Mouse (Mus musculus) forebrain, embryonic 12.5 days (tissue): ENCODE results near the gene Wdr35. TPM values are rescaled to one million over a fixed set of nuclear protein-coding genes. Genes with fewer than 3 reads are reported as not detected.
"Not testable (repeated sequence)": the region's sequence is repeated elsewhere in the genome, so short reads cannot be mapped to it uniquely, and the experiment has no call there.

Experiments
- ATAC-seq: fragments of 200-750 bp; cut with Nextera tagmentation; 2 replicates; pipeline ENCODE4 v1.8.0; 2017; ENCODE audit warnings: moderate TSS enrichment; ENCODE audit not compliant: low FRiP score
- H3K27ac ChIP-seq: fragments of 300-500 bp; sonication (generic); 2 replicates; pipeline ENCODE4 v1.5.1; 2016; ENCODE audit warnings: mild to moderate bottlenecking
- H3K27me3 ChIP-seq: fragments of 300-500 bp; sonication (generic); 2 replicates; pipeline ENCODE4 v1.6.1; 2016; ENCODE audit warnings: mild to moderate bottlenecking
- H3K36me3 ChIP-seq: fragments of 300-500 bp; sonication (generic); replicated peaks from 2 replicates; pipeline ENCODE4 v1.6.1; 2016; ENCODE audit warnings: mild to moderate bottlenecking
- H3K4me1 ChIP-seq: fragments of 300-500 bp; sonication (generic); 2 replicates; pipeline ENCODE4 v1.6.1; 2016
- H3K4me2 ChIP-seq: fragments of 300-500 bp; sonication (generic); 2 replicates; pipeline ENCODE4 v1.6.1; 2016; ENCODE audit warnings: mild to moderate bottlenecking, moderate library complexity
- H3K4me3 ChIP-seq: fragments of 300-500 bp; sonication (generic); replicated peaks from 2 replicates; pipeline ENCODE4 v1.5.1; 2016; ENCODE audit warnings: mild to moderate bottlenecking
- H3K9ac ChIP-seq: fragments of 300-500 bp; sonication (generic); 2 replicates; pipeline ENCODE4 v1.6.1; 2016; ENCODE audit warnings: mild to moderate bottlenecking
- H3K9me3 ChIP-seq: fragments of 300-500 bp; sonication (generic); 2 replicates; pipeline ENCODE4 v1.6.1; 2016
- WGBS: fragments of 180-500 bp; shearing (Covaris S2); methylation state at CpG from one replicate; pipeline ENCODE4 v1.1.7; 2016; 5-methylcytosine and 5-hydroxymethylcytosine counted together
- polyA plus RNA-seq: library from polyadenylated mRNA; unstranded; fragments of >200 nt; fragmentation: Nextera tagmentation; extraction: Ambion mirVana; gene quantifications from 2 replicates; pipeline ENCODE4 v1.2.1, GENCODE M21; 2016

The Wdr35 gene
- 27.8 and 28.4 TPM in 2 replicates for polyA plus RNA-seq

GRCm38 (mm10) chr12:8973820-8974465, at the start of gene Wdr35:
Gene Wdr35, plus strand, starts transcription at chr12:8973892.
- Histone ChIP-seq H3K36me3 (peaks cover 6% of the 10 kb centered on the region), H3K4me2 (peak within 1 kb of the TSS; percentile 80), H3K27me3 (no peaks in the 10 kb centered on the region), H3K27ac (peak within 1 kb of the TSS; percentile 68), H3K4me1 (peaks cover 13% of the 10 kb centered on the region), H3K9ac (peak within 1 kb of the TSS; percentile 65), H3K4me3 (peak within 1 kb of the TSS; percentile 74), H3K9me3 (no peaks in the 10 kb centered on the region)
- under 1% methylated on average over 45 of the region's 45 CpGs for WGBS
- peak; percentile 98 for ATAC-seq

GRCm38 (mm10) chr12:8927652-8928051, 46.0 kb upstream of the Wdr35 start:
- H3K4me1 ChIP-seq: peaks cover 25% of the 10 kb centered on the region
- H3K9me3 ChIP-seq: no peaks in the 10 kb centered on the region
- no peaks in the 10 kb centered on the region for H3K27me3 ChIP-seq
- no peak overlapping the region for H3K9ac ChIP-seq
- 90% methylated on average over 3 of the region's 3 CpGs for WGBS
- H3K4me2 ChIP-seq: no peak overlapping the region
- peaks cover 19% of the 10 kb centered on the region for H3K36me3 ChIP-seq
- no peak overlapping the region for H3K27ac ChIP-seq
- H3K4me3 ChIP-seq: no peak overlapping the region
- no peak for ATAC-seq

GRCm38 (mm10) chr12:8928766-8929165, 44.9 kb upstream of the Wdr35 start:
- Histone ChIP-seq H3K9ac (no peak overlapping the region), H3K36me3 (peaks cover 23% of the 10 kb centered on the region), H3K27me3 (no peaks in the 10 kb centered on the region), H3K4me1 (peaks cover 15% of the 10 kb centered on the region), H3K27ac (no peak overlapping the region), H3K4me3 (no peak overlapping the region), H3K9me3 (no peaks in the 10 kb centered on the region), H3K4me2 (no peak overlapping the region)
- WGBS: 87% methylated on average over 4 of the region's 4 CpGs
- ATAC-seq: no peak

GRCm38 (mm10) chr12:8931083-8931482, 42.6 kb upstream of the Wdr35 start:
- Histone ChIP-seq H3K4me1 (peaks cover 5% of the 10 kb centered on the region; the same call in 1 of the 2 replicates), H3K36me3 (peaks cover 27% of the 10 kb centered on the region), H3K4me2 (no peak overlapping the region), H3K9ac (no peak overlapping the region), H3K9me3 (no peaks in the 10 kb centered on the region), H3K27me3 (no peaks in the 10 kb centered on the region), H3K4me3 (no peak overlapping the region), H3K27ac (no peak overlapping the region)
- 89% methylated on average over 4 of the region's 4 CpGs for WGBS
- no peak for ATAC-seq

GRCm38 (mm10) chr12:8935349-8935748, 38.3 kb upstream of the Wdr35 start:
- Histone ChIP-seq H3K9ac (no peak overlapping the region), H3K4me3 (no peak overlapping the region), H3K9me3 (no peaks in the 10 kb centered on the region), H3K27me3 (no peaks in the 10 kb centered on the region), H3K4me2 (no peak overlapping the region), H3K4me1 (no peaks in the 10 kb centered on the region), H3K36me3 (peaks cover 59% of the 10 kb centered on the region), H3K27ac (no peak overlapping the region)
- WGBS: 88% methylated on average over 5 of the region's 5 CpGs
- no peak for ATAC-seq

- peaks cover 59% of the 10 kb centered on the region for H3K36me3 ChIP-seq
- not testable (repeated sequence) for H3K4me3 ChIP-seq, H3K9ac ChIP-seq, H3K27ac ChIP-seq, H3K4me1 ChIP-seq, H3K27me3 ChIP-seq, H3K9me3 ChIP-seq, H3K4me2 ChIP-seq, ATAC-seq
- 79% methylated on average over 4 of the region's 4 CpGs for WGBS
These were observed 37.5 kb upstream of the Wdr35 start for GRCm38 (mm10) chr12:8936210-8936609.

GRCm38 (mm10) chr12:8939490-8939889, 34.2 kb upstream of the Wdr35 start:
- Histone ChIP-seq H3K4me2 (no peak overlapping the region), H3K27ac (no peak overlapping the region), H3K36me3 (peaks cover 51% of the 10 kb centered on the region), H3K4me1 (no peaks in the 10 kb centered on the region), H3K9ac (no peak overlapping the region), H3K4me3 (no peak overlapping the region), H3K27me3 (no peaks in the 10 kb centered on the region), H3K9me3 (no peaks in the 10 kb centered on the region)
- ATAC-seq: no peak
- WGBS: 93% methylated on average over 4 of the region's 4 CpGs

- Histone ChIP-seq H3K27me3 (no peaks in the 10 kb centered on the region), H3K4me2 (no peak overlapping the region), H3K4me3 (no peak overlapping the region), H3K9me3 (no peaks in the 10 kb centered on the region), H3K4me1 (no peaks in the 10 kb centered on the region), H3K36me3 (peaks cover 44% of the 10 kb centered on the region), H3K9ac (no peak overlapping the region), H3K27ac (no peak overlapping the region)
- WGBS: 70% methylated on average over 12 of the region's 12 CpGs
- no peak for ATAC-seq
These were observed 33.4 kb upstream of the Wdr35 start for GRCm38 (mm10) chr12:8940011-8941005.

- Histone ChIP-seq H3K27ac (no peak overlapping the region), H3K4me2 (no peak overlapping the region), H3K4me3 (no peak overlapping the region), H3K36me3 (peaks cover 35% of the 10 kb centered on the region), H3K9ac (no peak overlapping the region), H3K4me1 (no peaks in the 10 kb centered on the region), H3K9me3 (no peaks in the 10 kb centered on the region), H3K27me3 (0 out of 2 replicates have a peak, but pooled peaks cover 6% of the 10 kb centered on the region)
- no peak for ATAC-seq
- 73% methylated on average over 4 of the region's 4 CpGs for WGBS
These were observed 32.5 kb upstream of the Wdr35 start for GRCm38 (mm10) chr12:8941131-8941615.

- no peak for ATAC-seq
- Histone ChIP-seq H3K27me3 (peaks cover 9% of the 10 kb centered on the region), H3K36me3 (peaks cover 28% of the 10 kb centered on the region), H3K9ac (no peak overlapping the region), H3K9me3 (no peaks in the 10 kb centered on the region), H3K27ac (no peak overlapping the region), H3K4me3 (no peak overlapping the region), H3K4me2 (no peak overlapping the region), H3K4me1 (no peaks in the 10 kb centered on the region)
- 71% methylated on average over 4 of the region's 4 CpGs for WGBS
These were observed 31.8 kb upstream of the Wdr35 start for GRCm38 (mm10) chr12:8941699-8942392.

- 65% methylated on average over 9 of the region's 9 CpGs for WGBS
- H3K27ac ChIP-seq: no peak overlapping the region
- no peak for ATAC-seq
- no peak overlapping the region for H3K4me3 ChIP-seq
- H3K36me3 ChIP-seq: no peaks in the 10 kb centered on the region
- H3K9me3 ChIP-seq: no peaks in the 10 kb centered on the region
- peaks cover 10% of the 10 kb centered on the region for H3K4me1 ChIP-seq
- no peak overlapping the region; the same call in 1 of the 2 replicates for H3K4me2 ChIP-seq
- no peak overlapping the region for H3K9ac ChIP-seq
- H3K27me3 ChIP-seq: peaks cover 35% of the 10 kb centered on the region
These were observed 26.5 kb upstream of the Wdr35 start for GRCm38 (mm10) chr12:8947163-8947562.
